Mouse (Mus musculus) brown adipose tissue, adult 24 weeks (tissue): ENCODE data around the gene Ripply1. TPM values are rescaled to one million over a fixed set of nuclear protein-coding genes. Genes with fewer than 3 reads are reported as not detected.

ENCODE experiments used
- H3K27ac ChIP-seq: fragments of 200-500 bp; replicated peaks from 2 replicates; pipeline ENCODE4 v1.5.1; 2012; ENCODE audit warnings: low read depth, mild to moderate bottlenecking, low read length
- H3K4me1 ChIP-seq: fragments of 200-500 bp; 2 replicates; pipeline ENCODE4 v1.6.1; 2012; ENCODE audit warnings: low read length, mixed read lengths; ENCODE audit not compliant: control insufficient read depth, insufficient read depth, insufficient read length
- H3K4me3 ChIP-seq: fragments of 200-500 bp; 2 replicates; pipeline ENCODE4 v1.5.1; 2012; ENCODE audit warnings: low read depth, mild to moderate bottlenecking, low read length, moderate library complexity; ENCODE audit not compliant: insufficient read depth
- polyA plus RNA-seq: library from polyadenylated mRNA; stranded (reverse); fragments of >200 nt; gene quantifications from 2 replicates; pipeline ENCODE4 v1.2.4, GENCODE M21; 2012; ENCODE audit not compliant: missing spikeins, insufficient read depth, insufficient read length

Ripply1 gene
- not detected in 2 replicates for polyA plus RNA-seq

- H3K4me1 ChIP-seq: no peaks in the 10 kb centered on the region
- no peak within 1 kb of the TSS for H3K27ac ChIP-seq
- no peak within 1 kb of the TSS for H3K4me3 ChIP-seq
Observed at GRCm38 (mm10) chrX:139782278-139783044, at the start of gene Ripply1. Gene Ripply1 (minus strand): TSS chrX:139782353.

- no peak overlapping the region for H3K4me3 ChIP-seq
- no peak overlapping the region for H3K27ac ChIP-seq
- H3K4me1 ChIP-seq: no peaks in the 10 kb centered on the region
Observed at GRCm38 (mm10) chrX:139828363-139829092, 46.4 kb upstream of the Ripply1 start.

GRCm38 (mm10) chrX:139826926-139827325 lies 44.8 kb upstream of the Ripply1 start:
- Histone ChIP-seq H3K27ac (no peak overlapping the region), H3K4me1 (no peaks in the 10 kb centered on the region), H3K4me3 (no peak overlapping the region)

- no peak overlapping the region for H3K4me3 ChIP-seq
- no peaks in the 10 kb centered on the region for H3K4me1 ChIP-seq
- H3K27ac ChIP-seq: no peak overlapping the region
Observed at GRCm38 (mm10) chrX:139825402-139825801, 43.2 kb upstream of the Ripply1 start.

- no peak overlapping the region for H3K27ac ChIP-seq
- H3K4me3 ChIP-seq: no peak overlapping the region
- H3K4me1 ChIP-seq: no peaks in the 10 kb centered on the region
Observed at GRCm38 (mm10) chrX:139815201-139815600, 33.0 kb upstream of the Ripply1 start.

- Histone ChIP-seq H3K4me3 (no peak overlapping the region), H3K27ac (no peak overlapping the region), H3K4me1 (no peaks in the 10 kb centered on the region)
Observed at GRCm38 (mm10) chrX:139814018-139814635, 32.0 kb upstream of the Ripply1 start.

GRCm38 (mm10) chrX:139813299-139814002 lies 31.3 kb upstream of the Ripply1 start:
- H3K4me1 ChIP-seq: no peaks in the 10 kb centered on the region
- no peak overlapping the region for H3K4me3 ChIP-seq
- no peak overlapping the region for H3K27ac ChIP-seq

GRCm38 (mm10) chrX:139812636-139813298 lies 30.6 kb upstream of the Ripply1 start:
- H3K4me3 ChIP-seq: no peak overlapping the region
- no peak overlapping the region for H3K27ac ChIP-seq
- H3K4me1 ChIP-seq: no peaks in the 10 kb centered on the region

- no peaks in the 10 kb centered on the region for H3K4me1 ChIP-seq
- no peak overlapping the region for H3K27ac ChIP-seq
- H3K4me3 ChIP-seq: no peak overlapping the region
Observed at GRCm38 (mm10) chrX:139808501-139808900, 26.3 kb upstream of the Ripply1 start.

- Histone ChIP-seq H3K4me3 (no peak overlapping the region), H3K27ac (no peak overlapping the region), H3K4me1 (no peaks in the 10 kb centered on the region)
Observed at GRCm38 (mm10) chrX:139808085-139808484, 25.9 kb upstream of the Ripply1 start.

- no peaks in the 10 kb centered on the region for H3K4me1 ChIP-seq
- no peak overlapping the region for H3K4me3 ChIP-seq
- H3K27ac ChIP-seq: no peak overlapping the region
Observed at GRCm38 (mm10) chrX:139807391-139807790, 25.2 kb upstream of the Ripply1 start.

- Histone ChIP-seq H3K27ac (no peak overlapping the region), H3K4me3 (no peak overlapping the region), H3K4me1 (no peaks in the 10 kb centered on the region)
Observed at GRCm38 (mm10) chrX:139805918-139806317, 23.8 kb upstream of the Ripply1 start.

GRCm38 (mm10) chrX:139803028-139803427 lies 20.9 kb upstream of the Ripply1 start:
- Histone ChIP-seq H3K4me1 (no peaks in the 10 kb centered on the region; the same call in 1 of the 2 replicates), H3K27ac (no peak overlapping the region), H3K4me3 (no peak overlapping the region)

GRCm38 (mm10) chrX:139800406-139800878 lies 18.3 kb upstream of the Ripply1 start, which contains the start of gene Cldn2:
Gene Cldn2 (plus strand): TSS chrX:139800828.
- Histone ChIP-seq H3K4me1 (no peaks in the 10 kb centered on the region; the same call in 1 of the 2 replicates), H3K27ac (no peak within 1 kb of the TSS), H3K4me3 (no peak within 1 kb of the TSS)
